Mouse (Mus musculus) lung, embryonic 14.5 days (tissue): ENCODE data around the gene Spef2. TPM values are rescaled to one million over a fixed set of nuclear protein-coding genes. Genes with fewer than 3 reads are reported as not detected.

Experiments used
- ATAC-seq: fragments of 200-750 bp; cut with Nextera tagmentation; 2 replicates; pipeline ENCODE4 v1.8.0; 2017; ENCODE audit warnings: mild to moderate bottlenecking, moderate TSS enrichment, moderate library complexity; ENCODE audit not compliant: insufficient read depth
- DNase-seq: peaks from one replicate; pipeline ENCODE4 v3.0.0-alpha.2; 2015
- H3K27ac ChIP-seq: fragments of 300-500 bp; sonication (generic); 2 replicates; pipeline ENCODE4 v1.5.1; 2014; ENCODE audit warnings: low read depth, mild to moderate bottlenecking, moderate library complexity
- H3K27me3 ChIP-seq: fragments of 300-500 bp; sonication (generic); 2 replicates; pipeline ENCODE4 v1.6.1; 2014; ENCODE audit warnings: low read length, control low read depth; ENCODE audit not compliant: insufficient read depth
- H3K36me3 ChIP-seq: fragments of 300-500 bp; sonication (generic); 2 replicates; pipeline ENCODE4 v1.6.1; 2014; ENCODE audit warnings: control low read depth; ENCODE audit not compliant: insufficient read depth
- H3K4me1 ChIP-seq: fragments of 300-500 bp; sonication (generic); 2 replicates; pipeline ENCODE4 v1.6.1; 2014; ENCODE audit warnings: antibody characterized with exemption, control low read depth; ENCODE audit not compliant: insufficient read depth
- H3K4me2 ChIP-seq: fragments of 300-500 bp; sonication (generic); 2 replicates; pipeline ENCODE4 v1.6.1; 2014; ENCODE audit warnings: mild to moderate bottlenecking
- H3K4me3 ChIP-seq: fragments of 300-500 bp; sonication (generic); 2 replicates; pipeline ENCODE4 v1.5.1; 2014; ENCODE audit warnings: low read depth, low read length
- H3K9ac ChIP-seq: fragments of 300-500 bp; sonication (generic); 2 replicates; pipeline ENCODE4 v1.6.1; 2014
- H3K9me3 ChIP-seq: fragments of 300-500 bp; sonication (generic); 2 replicates; pipeline ENCODE4 v1.6.1; 2016; ENCODE audit warnings: low read depth, low read length, control low read depth
- CTCF ChIP-seq: IDR thresholded peaks from 2 replicates; pipeline ENCODE4 v1.5.1; 2016; ENCODE audit warnings: antibody characterized with exemption, low read depth
- WGBS: fragments of 180-500 bp; shearing (Covaris S2); extraction: QIAGEN DNeasy Blood & Tissue Kit; methylation state at CpG from one replicate; pipeline ENCODE4 v1.1.7; 2014; 5-methylcytosine and 5-hydroxymethylcytosine counted together
- polyA plus RNA-seq: library from polyadenylated mRNA; unstranded; fragments of >200 nt; fragmentation: Nextera tagmentation; extraction: Ambion mirVana; gene quantifications from 2 replicates; pipeline ENCODE4 v1.2.1, GENCODE M21; 2014

Gene Spef2
- polyA plus RNA-seq, 1 experiment from 2014 or later, result 0.09 TPM

DNA sequence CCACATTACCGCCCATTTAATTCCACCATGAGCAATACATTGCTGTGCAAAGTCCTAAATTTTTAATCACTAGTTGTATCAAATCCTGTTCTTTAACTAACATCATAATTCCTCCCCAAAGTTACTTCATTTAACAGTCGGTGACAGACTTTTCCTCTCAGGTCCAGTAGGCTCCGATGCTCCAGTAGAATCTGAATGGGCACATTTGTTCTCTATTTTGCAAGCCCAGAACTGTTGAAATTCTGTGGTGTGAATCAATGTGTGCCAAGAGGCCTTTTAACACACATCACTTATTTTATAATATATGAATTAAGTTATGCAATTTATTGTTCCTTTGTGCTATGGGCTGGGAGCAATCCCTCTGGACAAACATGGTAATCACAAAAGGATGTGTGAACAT, 2.3 kb upstream of the Spef2 start:
- Histone ChIP-seq H3K27me3 (no peaks in the 10 kb centered on the region), H3K9ac (no peak overlapping the region), H3K27ac (no peak overlapping the region), H3K4me1 (no peaks in the 10 kb centered on the region), H3K36me3 (no peaks in the 10 kb centered on the region), H3K9me3 (no peaks in the 10 kb centered on the region), H3K4me3 (no peak overlapping the region), H3K4me2 (no peak overlapping the region)
- 82% methylated on average over 3 of the region's 3 CpGs for WGBS
- no peak for TF ChIP-seq CTCF
- DNase-seq, result no peak
- no peak for ATAC-seq

DNA sequence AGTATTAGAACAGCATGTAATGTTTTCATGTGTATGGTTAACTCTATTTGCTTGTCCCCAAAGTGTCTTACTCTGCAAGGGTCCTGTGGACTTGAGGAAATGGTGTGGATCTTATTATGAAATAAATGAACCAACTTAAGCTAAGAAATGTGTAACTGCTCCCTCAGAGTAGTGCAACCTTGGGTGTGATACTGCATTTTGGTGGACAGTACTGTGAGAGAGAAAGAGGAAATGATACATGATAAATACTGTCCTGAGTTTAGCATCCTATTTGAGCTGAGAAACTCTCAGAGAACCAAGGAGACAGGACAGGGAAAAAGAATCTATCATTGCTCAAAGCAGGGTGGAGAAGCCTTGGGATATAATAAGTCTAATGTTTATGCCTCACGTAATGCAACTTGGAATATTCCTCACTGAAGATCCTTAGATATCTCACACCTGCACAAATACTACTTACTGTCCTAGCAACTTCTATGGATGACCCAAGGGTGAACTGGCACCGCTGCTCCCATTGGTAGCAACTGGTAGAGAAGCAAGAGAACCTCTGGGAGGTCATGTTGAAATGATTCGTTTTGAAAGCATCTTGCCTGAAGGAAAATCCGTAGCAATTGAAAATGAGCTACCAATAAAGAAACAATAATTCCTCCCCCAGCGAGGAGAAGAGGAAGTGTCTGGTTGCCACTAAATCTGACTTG, 1.1 kb downstream of the Spef2 start:
- H3K9me3 ChIP-seq, result no peaks in the 10 kb centered on the region
- H3K27me3 ChIP-seq, result no peaks in the 10 kb centered on the region
- no peak overlapping the region for H3K4me2 ChIP-seq
- no peak overlapping the region for H3K9ac ChIP-seq
- H3K36me3 ChIP-seq, result no peaks in the 10 kb centered on the region
- H3K4me3 ChIP-seq, result no peak overlapping the region
- 65% methylated on average over 5 of the region's 5 CpGs for WGBS
- TF ChIP-seq CTCF, result no peak
- ATAC-seq, result no peak
- no peak overlapping the region for H3K27ac ChIP-seq
- no peak for DNase-seq
- H3K4me1 ChIP-seq, result no peaks in the 10 kb centered on the region

DNA sequence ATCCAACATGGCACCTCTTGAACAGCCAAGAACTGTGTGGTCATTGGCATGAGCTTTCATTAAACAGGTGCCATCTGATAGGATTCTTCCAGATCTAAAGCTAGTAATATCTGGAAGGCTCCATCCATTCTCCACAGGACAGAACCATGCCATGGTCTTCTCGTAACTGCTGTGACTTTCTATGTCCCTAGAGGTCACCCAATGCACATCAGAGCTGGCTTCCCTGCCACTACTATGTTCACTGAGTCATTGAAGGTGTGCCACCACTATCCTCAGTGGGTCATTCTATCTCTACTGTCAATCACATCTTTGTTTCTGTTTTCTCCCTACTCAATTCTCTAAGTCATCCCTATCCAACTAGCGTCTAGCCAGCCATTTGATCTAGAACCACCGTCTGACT, 6.5 kb downstream of the Spef2 start:
- WGBS, result 85% methylated on average over 3 of the region's 3 CpGs
- DNase-seq (no peak), ATAC-seq (no peak)
- Histone ChIP-seq H3K9me3 (no peaks in the 10 kb centered on the region), H3K4me1 (no peaks in the 10 kb centered on the region), H3K27me3 (no peaks in the 10 kb centered on the region), H3K27ac (no peak overlapping the region), H3K9ac (no peak overlapping the region), H3K4me2 (no peak overlapping the region), H3K36me3 (no peaks in the 10 kb centered on the region), H3K4me3 (no peak overlapping the region)
- TF ChIP-seq CTCF, result no peak

DNA sequence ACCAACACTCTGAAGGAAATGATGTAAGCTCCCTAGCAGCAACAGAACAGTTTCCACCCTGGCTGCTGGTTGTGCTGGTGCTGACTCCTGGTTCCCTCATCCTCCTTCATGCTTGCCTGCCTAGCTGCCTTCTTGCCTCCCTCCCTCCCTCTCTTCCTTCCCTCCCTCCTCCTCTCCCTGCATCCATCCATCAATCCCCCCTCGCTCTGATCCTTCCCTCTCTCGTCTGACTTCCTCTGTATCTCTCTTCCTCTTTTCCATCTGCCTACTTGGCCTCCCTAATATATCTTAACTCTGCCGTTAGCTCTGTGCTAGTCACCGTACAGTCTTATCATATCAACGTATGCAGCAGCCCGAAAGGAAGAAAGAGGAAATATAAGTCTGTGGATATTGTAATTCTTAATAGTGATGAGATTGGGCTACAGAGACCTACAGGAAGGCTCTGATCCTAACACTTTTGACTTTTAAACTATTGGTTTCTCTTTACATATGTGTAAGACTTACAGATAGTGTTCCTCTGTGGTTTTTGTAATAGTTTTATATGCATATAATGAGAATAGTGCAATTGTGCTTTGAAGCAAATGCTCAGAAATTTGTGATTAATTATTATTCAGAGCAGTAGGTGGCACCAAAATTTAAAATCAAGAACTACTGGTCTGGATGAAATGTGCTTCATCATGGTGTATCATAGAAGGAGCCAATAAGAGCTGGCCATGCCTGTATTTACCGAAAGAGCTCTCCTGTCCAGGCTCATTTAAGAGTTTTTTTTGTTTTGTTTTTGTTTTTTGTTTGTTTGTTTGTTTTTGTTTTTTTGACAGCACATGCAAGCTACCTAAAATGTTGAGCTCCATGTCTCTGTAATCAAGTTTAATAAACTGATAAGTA, 33.9 kb downstream of the Spef2 start:
- Histone ChIP-seq H3K36me3 (no peaks in the 10 kb centered on the region), H3K9ac (no peak overlapping the region), H3K4me3 (no peak overlapping the region), H3K4me2 (no peak overlapping the region), H3K27ac (no peak overlapping the region), H3K9me3 (no peaks in the 10 kb centered on the region), H3K4me1 (no peaks in the 10 kb centered on the region), H3K27me3 (no peaks in the 10 kb centered on the region)
- 51% methylated on average over 7 of the region's 7 CpGs for WGBS
- DNase-seq (no peak), ATAC-seq (no peak)
- TF ChIP-seq CTCF, result no peak

DNA sequence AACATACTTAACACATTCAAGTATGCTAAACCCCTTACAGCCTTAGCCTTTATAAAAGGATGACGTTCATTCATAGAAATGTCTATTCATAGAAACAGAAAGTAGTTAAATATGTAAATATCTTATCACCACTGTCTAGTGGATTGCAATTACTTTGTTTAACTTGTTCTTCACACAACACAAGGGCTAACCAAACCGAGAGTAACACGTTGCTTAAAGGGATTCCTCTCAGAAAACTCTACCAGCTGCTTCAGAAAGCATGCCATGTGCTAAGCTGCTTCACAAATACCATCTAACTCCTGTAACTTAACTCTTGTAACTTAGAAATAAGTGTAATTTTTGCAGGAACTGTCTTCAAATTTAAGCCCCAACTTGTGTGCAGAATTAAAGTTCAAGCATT, 35.0 kb downstream of the Spef2 start:
- H3K9me3 ChIP-seq, result no peaks in the 10 kb centered on the region
- H3K27me3 ChIP-seq, result no peaks in the 10 kb centered on the region
- no peak for DNase-seq
- H3K27ac ChIP-seq, result no peak overlapping the region
- WGBS, result 58% methylated on average over 3 of the region's 3 CpGs
- H3K4me2 ChIP-seq, result no peak overlapping the region
- no peak for ATAC-seq
- H3K36me3 ChIP-seq, result no peaks in the 10 kb centered on the region
- no peaks in the 10 kb centered on the region for H3K4me1 ChIP-seq
- H3K9ac ChIP-seq, result no peak overlapping the region
- TF ChIP-seq CTCF, result no peak
- H3K4me3 ChIP-seq, result no peak overlapping the region

DNA sequence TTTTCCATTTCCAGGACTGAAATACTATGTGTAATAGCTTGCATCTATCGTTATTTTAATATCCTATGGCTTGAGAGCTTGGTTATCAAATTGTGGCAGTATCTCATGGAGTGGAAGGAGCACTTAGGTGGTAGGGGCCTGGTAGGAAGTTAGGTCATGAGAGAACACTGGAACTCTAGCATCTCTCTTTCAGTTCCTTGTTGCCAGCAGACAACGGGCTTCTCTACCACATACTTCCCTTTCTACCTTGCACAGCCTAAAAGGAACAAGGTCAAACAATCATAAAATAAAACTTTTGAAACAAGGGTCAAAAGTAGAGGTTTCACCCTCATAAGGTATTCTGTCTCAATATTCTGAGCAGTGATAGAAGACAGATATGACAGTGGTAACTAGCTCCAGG, 38.3 kb downstream of the Spef2 start:
- no peak overlapping the region for H3K27ac ChIP-seq
- no peak for TF ChIP-seq CTCF
- no peaks in the 10 kb centered on the region for H3K9me3 ChIP-seq
- DNase-seq (no peak), ATAC-seq (no peak)
- 77% methylated on average over 2 of the region's 2 CpGs for WGBS
- no peak overlapping the region for H3K4me3 ChIP-seq
- no peaks in the 10 kb centered on the region for H3K4me1 ChIP-seq
- no peak overlapping the region for H3K9ac ChIP-seq
- no peaks in the 10 kb centered on the region for H3K27me3 ChIP-seq
- H3K4me2 ChIP-seq, result no peak overlapping the region
- no peaks in the 10 kb centered on the region for H3K36me3 ChIP-seq

DNA sequence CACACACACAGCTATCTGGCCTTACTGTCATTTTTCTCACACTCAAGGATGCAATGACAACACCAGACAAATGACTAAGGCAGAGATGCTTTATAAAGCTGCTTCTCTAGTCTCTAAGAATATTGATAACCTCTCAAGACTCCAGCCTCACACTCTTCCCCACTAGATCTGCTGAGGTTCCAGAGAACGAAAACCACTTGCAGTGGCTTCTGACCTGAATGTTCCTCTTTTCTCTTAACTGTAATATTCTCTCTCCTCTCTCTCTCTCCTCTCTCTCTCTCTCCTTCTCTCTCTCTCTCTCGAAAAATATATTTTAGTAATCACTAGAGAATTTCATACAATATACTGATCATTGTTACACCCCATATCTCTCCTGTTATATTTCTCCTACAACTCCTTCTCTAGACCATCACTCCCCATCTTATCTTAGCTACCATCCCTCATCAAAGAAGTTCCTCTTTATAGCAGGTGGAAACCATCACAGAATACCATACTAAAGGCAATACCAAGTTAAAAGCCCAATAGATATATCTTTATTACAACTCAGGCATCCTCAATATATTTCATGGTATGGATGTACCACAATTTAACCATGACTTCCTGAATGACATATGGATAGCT, 42.7 kb downstream of the Spef2 start:
- DNase-seq (no peak), ATAC-seq (no peak)
- WGBS, result 63% methylated on average over 2 of the region's 2 CpGs
- H3K36me3 ChIP-seq, result no peaks in the 10 kb centered on the region
- H3K27ac ChIP-seq, result no peak overlapping the region
- no peak for TF ChIP-seq CTCF
- no peak overlapping the region for H3K4me3 ChIP-seq
- no peaks in the 10 kb centered on the region for H3K27me3 ChIP-seq
- H3K4me2 ChIP-seq, result no peak overlapping the region
- no peaks in the 10 kb centered on the region for H3K4me1 ChIP-seq
- H3K9ac ChIP-seq, result no peak overlapping the region
- H3K9me3 ChIP-seq, result no peaks in the 10 kb centered on the region
